Mouse (Mus musculus) ovary, postnatal 10 days (tissue): ENCODE measurements around the gene Olfr1270.
"Not testable (repeated sequence)": the region's sequence is repeated elsewhere in the genome, so short reads cannot be mapped to it uniquely, and the experiment has no call there.

Experiments
- DNase-seq: peaks from one replicate; pipeline ENCODE4 v3.0.0; 2022; ENCODE audit warnings: low spot score

The Olfr1270 gene

GRCm38 (mm10) chr2:90152991-90153390 is at the start of gene Olfr1270:
TSS of gene Olfr1270 (minus strand) at chr2:90153091.
- DNase-seq: no peak

GRCm38 (mm10) chr2:90199606-90200005 is 46.7 kb upstream of the Olfr1270 start:
- DNase-seq: not testable (repeated sequence)

DNA sequence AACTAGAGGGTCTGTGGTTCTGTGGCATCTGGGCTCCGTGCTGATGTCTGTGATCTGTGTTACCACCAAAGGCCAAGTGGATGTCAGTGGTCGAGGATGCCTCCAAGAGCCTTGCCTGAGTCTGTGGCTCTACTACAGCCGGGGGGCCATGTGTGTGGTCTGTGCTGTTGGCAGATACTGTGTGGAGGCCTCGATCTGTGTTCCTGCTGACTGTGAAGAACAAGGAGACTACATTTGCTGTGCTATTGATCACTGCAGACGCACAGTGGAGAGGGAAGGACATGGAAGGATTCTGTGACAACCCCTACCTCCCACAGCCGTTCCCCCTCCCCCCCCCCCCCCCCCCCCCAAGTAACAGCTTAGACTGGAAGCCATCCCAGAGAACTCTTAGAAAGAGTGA is 42.4 kb upstream of the Olfr1270 start:
- DNase-seq: not testable (repeated sequence)

GRCm38 (mm10) chr2:90194750-90195149 is 41.9 kb upstream of the Olfr1270 start:
- not testable (repeated sequence) for DNase-seq

DNA sequence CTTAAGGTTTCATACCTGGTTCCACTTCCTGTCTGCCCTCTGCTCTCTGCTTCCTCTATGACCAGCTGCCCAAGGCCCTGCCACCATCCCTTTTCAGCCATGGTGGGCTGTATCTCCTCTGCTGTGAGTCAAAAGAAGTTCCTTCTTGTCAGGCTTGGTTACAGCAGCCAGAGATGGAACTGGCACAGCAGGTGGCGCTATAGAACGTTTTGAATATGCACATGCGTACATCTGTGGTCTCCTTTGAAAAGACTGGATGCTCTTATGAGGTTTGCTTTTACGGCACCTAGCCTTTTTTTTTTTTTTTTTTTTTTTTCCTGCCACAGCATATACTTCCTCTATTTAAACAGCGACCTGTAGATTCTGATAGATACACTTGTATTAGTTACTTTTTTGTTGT is 34.2 kb upstream of the Olfr1270 start:
- not testable (repeated sequence) for DNase-seq

DNA sequence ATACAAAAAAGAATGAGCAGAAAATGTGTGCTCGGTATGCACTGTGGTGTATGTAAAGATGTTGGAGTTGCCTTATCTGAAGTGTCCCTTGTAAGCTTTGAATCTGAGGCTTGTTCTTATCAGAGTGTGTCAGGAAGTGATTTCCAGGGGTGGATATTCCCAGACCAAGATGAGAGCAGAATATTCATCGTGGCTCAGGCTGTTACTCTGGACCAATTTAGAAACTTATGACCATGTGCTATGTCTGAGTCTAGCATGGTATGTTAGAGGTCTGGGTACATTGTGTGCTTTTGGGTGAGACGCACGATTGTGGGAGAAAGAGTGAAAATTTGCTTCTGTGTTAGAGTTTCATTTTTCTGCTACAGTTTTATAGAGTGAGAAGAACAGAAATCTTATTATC is 33.2 kb upstream of the Olfr1270 start:
- not testable (repeated sequence) for DNase-seq

DNA sequence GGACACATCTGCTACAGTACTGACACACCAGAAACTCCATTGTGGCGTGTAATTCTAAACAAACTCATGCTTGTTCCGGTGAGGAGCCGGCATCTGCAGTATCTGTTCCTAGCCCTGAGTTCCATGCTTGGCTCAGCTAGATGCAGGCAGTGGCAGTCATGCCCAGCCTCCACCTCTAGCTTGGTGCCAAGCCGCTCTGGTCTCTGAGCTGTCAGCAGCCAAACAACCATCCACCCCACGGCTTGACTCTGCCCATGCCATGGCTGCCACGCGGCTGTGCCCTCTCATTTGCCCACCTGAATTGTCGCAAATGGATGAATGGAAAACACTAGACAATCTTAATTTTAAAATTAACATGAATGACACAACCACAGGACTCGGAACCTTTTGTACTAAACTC is 1.0 kb upstream of the Olfr1270 start:
- DNase-seq: no peak

DNA sequence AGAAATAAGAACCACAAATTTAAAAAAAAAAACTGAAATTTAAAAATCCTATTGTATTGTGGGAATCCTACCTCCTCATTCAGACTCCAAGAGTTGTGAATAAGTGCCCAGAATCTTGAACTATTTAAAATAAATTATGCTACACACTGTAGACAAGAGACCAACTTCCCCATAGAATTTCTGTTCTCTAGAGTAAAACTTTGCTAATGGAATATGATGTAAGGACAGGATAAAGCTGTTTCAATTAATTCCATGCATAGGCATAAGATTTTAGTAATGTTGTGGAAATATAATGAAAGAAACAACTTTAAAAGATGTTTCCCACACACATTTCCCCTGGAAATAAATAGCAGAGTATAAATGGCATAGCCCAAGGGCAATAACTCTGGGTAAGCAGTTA is 10.7 kb downstream of the Olfr1270 start, which contains the start of gene Olfr32:
Gene Olfr32, minus strand, starts transcription at position 101 of the 400 bp plus-strand sequence.
- no peak for DNase-seq

- no peak for DNase-seq
Observed at GRCm38 (mm10) chr2:90121312-90121711, 31.6 kb downstream of the Olfr1270 start, which contains the start of gene Olfr1269. TSS of gene Olfr1269 (minus strand) at chr2:90121412.
